Comparison of ENCODE assay signal across 24 mouse cellular contexts in genomic region chr4:98603131-98603530, GRCm38 (mm10).
A peak's percentile ranks its signal among the peaks of the same experiment; 100 is the strongest.
DNase-seq lines count a peak whose midpoint lies in the region; ATAC-seq lines count a peak whose summit lies in the region.
"Had no signal": no experiment of that assay in that cellular context is flagged by ENCODE, and none has a peak within 500 bp of the region (broad histone marks: within the 10 kb centered on the region; RNA-seq: fewer than 3 reads in every experiment).

No protein-coding gene starts in this region.

- 52% methylated on average over 6 of the region's 6 CpGs for WGBS in embryonic facial prominence, embryonic 11.5 days
- 66% methylated on average over 6 of the region's 6 CpGs for WGBS in embryonic facial prominence, embryonic 10.5 days
- WGBS in midbrain, embryonic 11.5 days: 72% methylated on average over 6 of the region's 6 CpGs
- 71% methylated on average over 6 of the region's 6 CpGs for WGBS in midbrain, embryonic 16.5 days
- 73% methylated on average over 6 of the region's 6 CpGs for WGBS in forebrain, embryonic 15.5 days

- H3K27me3 ChIP-seq in embryonic facial prominence, embryonic 11.5 days (ENCODE audit: control insufficient read depth, insufficient read depth, low read length): no peaks in the 10 kb centered on the region
- H3K27me3 ChIP-seq in embryonic facial prominence, embryonic 10.5 days (replicated peaks; ENCODE audit: low read depth, poor library complexity, severe bottlenecking): no peaks in the 10 kb centered on the region
- no peaks in the 10 kb centered on the region for H3K27me3 ChIP-seq in midbrain, embryonic 11.5 days (ENCODE audit: control insufficient read depth, insufficient read depth, low read length)
- H3K27me3 ChIP-seq in midbrain, embryonic 16.5 days (ENCODE audit: control insufficient read depth, insufficient read depth, low read depth, low read length): no peaks in the 10 kb centered on the region
- no peaks in the 10 kb centered on the region for H3K27me3 ChIP-seq in forebrain, embryonic 15.5 days
- H3K27me3 ChIP-seq: forebrain, embryonic 13.5 days; hindbrain, embryonic 12.5 days; hindbrain, embryonic 15.5 days; Patski had no signal

- H3K27ac ChIP-seq in embryonic facial prominence, embryonic 11.5 days (replicated peaks; ENCODE audit: low read depth, low read length): no peak overlapping the region
- H3K27ac ChIP-seq in embryonic facial prominence, embryonic 10.5 days (replicated peaks): no peak overlapping the region
- H3K27ac ChIP-seq in midbrain, embryonic 11.5 days (ENCODE audit: low read depth, low read length): no peak overlapping the region
- no peak overlapping the region for H3K27ac ChIP-seq in midbrain, embryonic 16.5 days (ENCODE audit: low read length)
- no peak overlapping the region for H3K27ac ChIP-seq in forebrain, embryonic 15.5 days (replicated peaks)
- H3K27ac ChIP-seq: forebrain, embryonic 10.5 days; forebrain, embryonic 13.5 days; gastrocnemius, adult 2 months; hindbrain, embryonic 12.5 days; hindbrain, embryonic 15.5 days had no signal

- no peak for ATAC-seq in embryonic facial prominence, embryonic 11.5 days (replicated peaks; ENCODE audit: insufficient number of reproducible peaks, low FRiP score, low TSS enrichment, low read depth)
- ATAC-seq in midbrain, embryonic 11.5 days (ENCODE audit: low FRiP score): no peak
- ATAC-seq in midbrain, embryonic 16.5 days: no peak
- no peak for ATAC-seq in forebrain, embryonic 15.5 days (replicated peaks)
- ATAC-seq: forebrain, embryonic 13.5 days; forebrain, postnatal 0 days; Patski had no signal

- peak; percentile 6 for DNase-seq in embryonic facial prominence, embryonic 11.5 days (ENCODE audit: low spot score)
- DNase-seq in embryonic facial prominence, embryonic 10.5 days (ENCODE audit: low spot score): no peak
- peak; percentile 75 for DNase-seq in midbrain, embryonic 11.5 days (ENCODE audit: low spot score, missing footprints)
- peak; percentile 73 for DNase-seq in NIH3T3 (ENCODE audit: low read depth)
- DNase-seq in fibroblast of lung, adult 2 months (ENCODE audit: low read depth): peak; percentile 40
- DNase-seq in right cerebral cortex, postnatal 10 days (ENCODE audit: low spot score in 2 of 2): no peak
- DNase-seq: adrenal gland, postnatal 10 days; adrenal gland, postnatal 36 days; cerebellum, adult 18-20 months; cerebellum, adult 9-10 months; cerebellum, postnatal 14 days; forebrain, postnatal 0 days; gastrocnemius, adult 2 months; gastrocnemius, postnatal 14 days; heart, adult 11 months had no signal

- H3K4me3 ChIP-seq in embryonic facial prominence, embryonic 11.5 days (ENCODE audit: low read depth, low read length): no peak overlapping the region
- no peak overlapping the region for H3K4me3 ChIP-seq in embryonic facial prominence, embryonic 10.5 days
- H3K4me3 ChIP-seq in midbrain, embryonic 11.5 days (ENCODE audit: low read depth, low read length): no peak overlapping the region
- H3K4me3 ChIP-seq in midbrain, embryonic 16.5 days (ENCODE audit: low read depth, low read length): no peak overlapping the region
- H3K4me3 ChIP-seq in forebrain, embryonic 15.5 days: no peak overlapping the region
- H3K4me3 ChIP-seq: erythroblast, embryonic 14.5 days; forebrain, embryonic 10.5 days; forebrain, embryonic 13.5 days; gastrocnemius, adult 2 months; hindbrain, embryonic 12.5 days; hindbrain, embryonic 15.5 days had no signal

- H3K36me3 ChIP-seq in embryonic facial prominence, embryonic 11.5 days (replicated peaks; ENCODE audit: control insufficient read depth, insufficient read depth, low read depth, low read length): no peaks in the 10 kb centered on the region
- no peaks in the 10 kb centered on the region for H3K36me3 ChIP-seq in embryonic facial prominence, embryonic 10.5 days (replicated peaks)
- H3K36me3 ChIP-seq in midbrain, embryonic 11.5 days (ENCODE audit: control insufficient read depth, insufficient read depth, low read length): no peaks in the 10 kb centered on the region
- no peaks in the 10 kb centered on the region for H3K36me3 ChIP-seq in midbrain, embryonic 16.5 days (ENCODE audit: control insufficient read depth, insufficient read depth, low read length)
- no peaks in the 10 kb centered on the region for H3K36me3 ChIP-seq in forebrain, embryonic 15.5 days
- H3K36me3 ChIP-seq: forebrain, embryonic 10.5 days; hindbrain, embryonic 12.5 days; hindbrain, embryonic 15.5 days had no signal

- H3K9me3 ChIP-seq in embryonic facial prominence, embryonic 11.5 days (replicated peaks; ENCODE audit: control insufficient read depth, low read length): no peaks in the 10 kb centered on the region
- no peaks in the 10 kb centered on the region for H3K9me3 ChIP-seq in embryonic facial prominence, embryonic 10.5 days
- no peaks in the 10 kb centered on the region for H3K9me3 ChIP-seq in midbrain, embryonic 11.5 days (ENCODE audit: control insufficient read depth, low read length)
- no peaks in the 10 kb centered on the region for H3K9me3 ChIP-seq in midbrain, embryonic 16.5 days (replicated peaks; ENCODE audit: control insufficient read depth, low read length, poor library complexity, severe bottlenecking)
- no peaks in the 10 kb centered on the region for H3K9me3 ChIP-seq in forebrain, embryonic 15.5 days
- H3K9me3 ChIP-seq: forebrain, embryonic 10.5 days; forebrain, embryonic 13.5 days; hindbrain, embryonic 12.5 days; hindbrain, embryonic 15.5 days had no signal

- H3K4me1 ChIP-seq in embryonic facial prominence, embryonic 11.5 days (ENCODE audit: control insufficient read depth, insufficient read depth, low read length): no peaks in the 10 kb centered on the region
- H3K4me1 ChIP-seq in embryonic facial prominence, embryonic 10.5 days: peaks cover 6% of the 10 kb centered on the region; the same call in 1 of the 2 replicates
- no peaks in the 10 kb centered on the region for H3K4me1 ChIP-seq in midbrain, embryonic 11.5 days (ENCODE audit: control insufficient read depth, insufficient read depth, low read length)
- H3K4me1 ChIP-seq in midbrain, embryonic 16.5 days (ENCODE audit: control insufficient read depth, insufficient read depth, low read length): peaks cover 7% of the 10 kb centered on the region
- H3K4me1 ChIP-seq in forebrain, embryonic 15.5 days: peaks cover 13% of the 10 kb centered on the region

- H3K9ac ChIP-seq in embryonic facial prominence, embryonic 11.5 days (replicated peaks; ENCODE audit: low read length): no peak overlapping the region
- H3K9ac ChIP-seq in midbrain, embryonic 11.5 days (ENCODE audit: low read length): no peak overlapping the region
- no peak overlapping the region for H3K9ac ChIP-seq in midbrain, embryonic 16.5 days (ENCODE audit: low read depth, low read length)
- H3K9ac ChIP-seq in forebrain, embryonic 15.5 days (replicated peaks): no peak overlapping the region
- H3K9ac ChIP-seq: forebrain, embryonic 13.5 days; forebrain, postnatal 0 days; hindbrain, embryonic 12.5 days; hindbrain, embryonic 15.5 days had no signal

- no peak overlapping the region for H3K4me2 ChIP-seq in embryonic facial prominence, embryonic 11.5 days (ENCODE audit: low read depth, low read length)
- H3K4me2 ChIP-seq in midbrain, embryonic 11.5 days: no peak overlapping the region
- H3K4me2 ChIP-seq in midbrain, embryonic 16.5 days (ENCODE audit: low read length): no peak overlapping the region
- no peak overlapping the region for H3K4me2 ChIP-seq in forebrain, embryonic 15.5 days (replicated peaks)
- H3K4me2 ChIP-seq: forebrain, embryonic 13.5 days; heart, embryonic 11.5 days; hindbrain, embryonic 12.5 days; hindbrain, embryonic 15.5 days had no signal

Comparison
In these comparisons a context has a peak if more than half of its experiments do, and no peak if none do; other contexts are left out.
1. DNase-seq: peak in embryonic facial prominence, embryonic 11.5 days (single experiment), midbrain, embryonic 11.5 days (single experiment), NIH3T3 (single experiment) and fibroblast of lung, adult 2 months (single experiment); none in embryonic facial prominence, embryonic 10.5 days (single experiment) and right cerebral cortex, postnatal 10 days (0 of 2).